Mouse (Mus musculus) thymus, adult 2 months (tissue): ENCODE results near the gene Dgkg. TPM values are rescaled to one million over a fixed set of nuclear protein-coding genes. Genes with fewer than 3 reads are reported as not detected.

ENCODE experiments used
- DNase-seq: peaks from one replicate; pipeline ENCODE4 v3.0.0; 2021
- H3K27ac ChIP-seq: fragments of 200-500 bp; 2 replicates; pipeline ENCODE4 v1.5.1; 2012; ENCODE audit warnings: low read length, control low read depth; ENCODE audit not compliant: control insufficient read depth, insufficient read depth
- H3K27me3 ChIP-seq: fragments of 200-500 bp; 2 replicates; pipeline ENCODE4 v1.6.1; 2012; ENCODE audit warnings: mild to moderate bottlenecking, low read length, moderate library complexity, mixed read lengths; ENCODE audit not compliant: control insufficient read depth, insufficient read depth
- H3K36me3 ChIP-seq: fragments of 200-500 bp; 2 replicates; pipeline ENCODE4 v1.6.1; 2012; ENCODE audit warnings: mild to moderate bottlenecking, low read length, moderate library complexity; ENCODE audit not compliant: control insufficient read depth, insufficient read depth
- H3K4me1 ChIP-seq: fragments of 200-500 bp; replicated peaks from 2 replicates; pipeline ENCODE4 v1.6.1; 2012; ENCODE audit warnings: low read length; ENCODE audit not compliant: control insufficient read depth, insufficient read depth
- H3K4me3 ChIP-seq: fragments of 200-500 bp; 2 replicates; pipeline ENCODE4 v1.5.1; 2012; ENCODE audit warnings: mild to moderate bottlenecking, low read length, control low read depth, moderate library complexity; ENCODE audit not compliant: control insufficient read depth, insufficient read depth
- CTCF ChIP-seq: fragments of 200-500 bp; IDR thresholded peaks from 2 replicates; pipeline ENCODE4 v1.5.1; 2012; ENCODE audit warnings: mild to moderate bottlenecking, control low read depth, low read length, moderate library complexity, borderline replicate concordance; ENCODE audit not compliant: control insufficient read depth, poor library complexity, insufficient read depth; ENCODE audit errors: extremely low read depth
- POLR2A ChIP-seq: fragments of 200-500 bp; IDR thresholded peaks from 2 replicates; pipeline ENCODE4 v1.6.1; 2012; ENCODE audit warnings: mild to moderate bottlenecking, low read length, control low read depth, moderate library complexity; ENCODE audit not compliant: control insufficient read depth, poor library complexity, insufficient read depth; ENCODE audit errors: extremely low read depth
- WGBS: fragments of 180-500 bp; shearing (Covaris S2); methylation state at CpG from one replicate; pipeline ENCODE4 v1.1.7; 2018; 5-methylcytosine and 5-hydroxymethylcytosine counted together
- polyA plus RNA-seq: library from polyadenylated mRNA; depleted of rRNA; stranded (reverse); fragments of >200 nt; gene quantifications from 2 replicates; pipeline ENCODE4 v1.2.3, GENCODE M21; 2012

Dgkg gene
- polyA plus RNA-seq, 1 experiment, result 8.1 TPM

GRCm38 (mm10) chr16:22434530-22434929 lies 222.5 kb downstream of the Dgkg start:
- no peak for DNase-seq
- no peak for TF ChIP-seq CTCF
- no peak for TF ChIP-seq POLR2A
- Histone ChIP-seq H3K4me1 (peaks cover 15% of the 10 kb centered on the region), H3K27ac (no peak overlapping the region), H3K27me3 (0 out of 2 replicates have a peak, but pooled peaks cover 2% of the 10 kb centered on the region), H3K4me3 (no peak overlapping the region), H3K36me3 (no peaks in the 10 kb centered on the region)
- 93% methylated on average over 5 of the region's 5 CpGs for WGBS

GRCm38 (mm10) chr16:22433944-22434343 lies 223.1 kb downstream of the Dgkg start:
- H3K4me3 ChIP-seq, result no peak overlapping the region
- TF ChIP-seq POLR2A (no peak), CTCF (no peak)
- 82% methylated on average over 12 of the region's 12 CpGs for WGBS
- peaks cover 14% of the 10 kb centered on the region for H3K4me1 ChIP-seq
- H3K27me3 ChIP-seq, result 0 out of 2 replicates have a peak, but pooled peaks cover 2% of the 10 kb centered on the region
- H3K36me3 ChIP-seq, result no peaks in the 10 kb centered on the region
- no peak overlapping the region for H3K27ac ChIP-seq
- DNase-seq, result no peak

GRCm38 (mm10) chr16:22431773-22432172 lies 225.2 kb downstream of the Dgkg start:
- Histone ChIP-seq H3K4me1 (peaks cover 7% of the 10 kb centered on the region), H3K27me3 (no peaks in the 10 kb centered on the region), H3K27ac (no peak overlapping the region), H3K4me3 (no peak overlapping the region), H3K36me3 (no peaks in the 10 kb centered on the region)
- no peak for DNase-seq
- no peak for TF ChIP-seq CTCF
- 2% methylated on average over 12 of the region's 12 CpGs for WGBS

- H3K27me3 ChIP-seq, result no peaks in the 10 kb centered on the region
- peaks cover 7% of the 10 kb centered on the region for H3K4me1 ChIP-seq
- TF ChIP-seq POLR2A, result no peak
- TF ChIP-seq CTCF, result no peak
- no peak overlapping the region for H3K4me3 ChIP-seq
- H3K36me3 ChIP-seq, result no peaks in the 10 kb centered on the region
- no peak for DNase-seq
- no peak overlapping the region for H3K27ac ChIP-seq
- WGBS, result 51% methylated on average over 2 of the region's 2 CpGs
These were observed 225.7 kb downstream of the Dgkg start for GRCm38 (mm10) chr16:22431335-22431734.

GRCm38 (mm10) chr16:22430211-22430951 lies 226.6 kb downstream of the Dgkg start:
- WGBS, result 94% methylated on average over 16 of the region's 16 CpGs
- no peak for DNase-seq
- TF ChIP-seq CTCF (no peak), POLR2A (no peak)
- Histone ChIP-seq H3K4me3 (no peak overlapping the region), H3K27ac (no peak overlapping the region), H3K36me3 (no peaks in the 10 kb centered on the region), H3K27me3 (no peaks in the 10 kb centered on the region), H3K4me1 (peaks cover 7% of the 10 kb centered on the region)

GRCm38 (mm10) chr16:22429377-22429776 lies 227.6 kb downstream of the Dgkg start:
- Histone ChIP-seq H3K4me1 (peaks cover 7% of the 10 kb centered on the region), H3K4me3 (no peak overlapping the region), H3K27ac (no peak overlapping the region), H3K36me3 (no peaks in the 10 kb centered on the region), H3K27me3 (no peaks in the 10 kb centered on the region)
- WGBS, result 79% methylated on average over 8 of the region's 8 CpGs
- no peak for TF ChIP-seq CTCF
- TF ChIP-seq POLR2A, result no peak
- DNase-seq, result no peak
